Mouse (Mus musculus) embryonic fibroblast, embryonic 13.5 days (primary cell): ENCODE data around the gene Vmn1r80. TPM values are rescaled to one million over a fixed set of nuclear protein-coding genes. Genes with fewer than 3 reads are reported as not detected.
"Not testable (repeated sequence)": the region's sequence is repeated elsewhere in the genome, so short reads cannot be mapped to it uniquely, and the experiment has no call there.

Experiments used
- H3K27ac ChIP-seq: 2 replicates; pipeline ENCODE4 v1.5.1; 2012; ENCODE audit warnings: low read length, control low read depth, inconsistent platforms; ENCODE audit not compliant: insufficient read depth
- H3K4me1 ChIP-seq: 2 replicates; pipeline ENCODE4 v1.6.1; 2011; ENCODE audit warnings: low read length; ENCODE audit not compliant: control insufficient read depth, insufficient read depth
- H3K4me3 ChIP-seq: 2 replicates; pipeline ENCODE4 v1.5.1; 2011; ENCODE audit warnings: mild to moderate bottlenecking, control low read depth, low read length; ENCODE audit not compliant: insufficient read depth
- CTCF ChIP-seq: IDR thresholded peaks from 2 replicates; pipeline ENCODE4 v1.5.1; 2011; ENCODE audit warnings: mild to moderate bottlenecking, control low read depth, low read length, moderate library complexity, borderline replicate concordance; ENCODE audit not compliant: insufficient read depth
- POLR2A ChIP-seq: IDR thresholded peaks from 2 replicates; pipeline ENCODE4 v1.6.1; 2011; ENCODE audit warnings: low read depth, mild to moderate bottlenecking, control low read depth, low read length, moderate library complexity
- polyA plus RNA-seq: library from polyadenylated mRNA; stranded (reverse); fragments of >200 nt; gene quantifications from 2 replicates; pipeline ENCODE4 v1.2.4, GENCODE M21; 2011; ENCODE audit warnings: low read depth; ENCODE audit not compliant: missing spikeins, insufficient read length

Gene Vmn1r80
- polyA plus RNA-seq, result not detected in 2 replicates

DNA sequence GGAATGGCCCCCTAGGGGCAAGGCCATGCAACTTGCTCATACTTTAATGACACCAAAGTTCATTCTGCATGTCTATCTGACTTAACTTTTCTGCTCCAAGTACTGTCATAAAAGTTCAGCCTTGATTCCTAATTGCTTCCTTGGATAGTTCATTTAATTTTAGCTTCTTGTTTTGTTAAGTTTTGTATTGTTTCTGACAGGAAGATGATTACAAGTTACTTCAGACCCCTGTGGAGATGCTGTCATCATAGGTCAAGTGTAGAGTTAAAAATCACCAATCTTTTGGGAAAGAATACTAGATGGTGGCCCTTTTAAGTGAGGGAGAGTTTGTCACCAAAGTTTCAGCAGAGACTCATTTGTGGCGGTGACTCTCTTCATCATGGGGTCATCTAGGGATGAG is at the start of gene Vmn1r80:
Gene Vmn1r80, plus strand, starts transcription at position 301 of the 400 bp plus-strand sequence.
- Histone ChIP-seq H3K27ac (no peak within 1 kb of the TSS), H3K4me1 (no peaks in the 10 kb centered on the region), H3K4me3 (no peak within 1 kb of the TSS)
- TF ChIP-seq POLR2A (no peak), CTCF (no peak)

GRCm38 (mm10) chr7:12149957-12150356 is 39.1 kb upstream of the Vmn1r80 start, which contains the start of gene Vmn1r78:
Gene Vmn1r78 (plus strand): TSS chr7:12150257.
- H3K4me1 ChIP-seq, result no peaks in the 10 kb centered on the region
- no peak for TF ChIP-seq POLR2A
- H3K27ac ChIP-seq, result no peak within 1 kb of the TSS
- H3K4me3 ChIP-seq, result no peak within 1 kb of the TSS

- H3K4me1 ChIP-seq, H3K27ac ChIP-seq, H3K4me3 ChIP-seq: not testable (repeated sequence)
Observed at GRCm38 (mm10) chr7:12156463-12156862, 32.6 kb upstream of the Vmn1r80 start.

DNA sequence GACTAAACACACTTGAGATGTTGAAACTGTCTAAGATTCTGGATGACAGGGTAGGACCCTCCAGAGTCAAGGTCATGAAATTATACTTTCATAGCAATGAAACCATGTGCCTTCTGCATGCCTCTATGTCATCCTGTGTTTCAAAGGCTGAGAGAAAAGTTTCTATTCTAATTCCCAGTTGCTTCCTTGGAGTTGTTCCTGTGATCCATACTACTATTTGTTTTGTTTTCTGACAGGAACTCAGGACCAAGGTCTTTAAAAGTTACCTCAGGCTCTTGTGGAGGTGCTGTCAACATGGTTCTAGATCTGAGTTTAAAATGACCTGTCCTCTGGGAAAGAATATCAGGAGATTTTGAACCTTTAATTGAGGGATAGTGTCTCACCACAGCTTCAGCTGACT is 18.1 kb upstream of the Vmn1r80 start, which contains the start of gene Vmn1r79:
Gene Vmn1r79, plus strand, starts transcription at position 301 of the 400 bp plus-strand sequence.
- not testable (repeated sequence) for H3K4me1 ChIP-seq, H3K4me3 ChIP-seq, H3K27ac ChIP-seq

DNA sequence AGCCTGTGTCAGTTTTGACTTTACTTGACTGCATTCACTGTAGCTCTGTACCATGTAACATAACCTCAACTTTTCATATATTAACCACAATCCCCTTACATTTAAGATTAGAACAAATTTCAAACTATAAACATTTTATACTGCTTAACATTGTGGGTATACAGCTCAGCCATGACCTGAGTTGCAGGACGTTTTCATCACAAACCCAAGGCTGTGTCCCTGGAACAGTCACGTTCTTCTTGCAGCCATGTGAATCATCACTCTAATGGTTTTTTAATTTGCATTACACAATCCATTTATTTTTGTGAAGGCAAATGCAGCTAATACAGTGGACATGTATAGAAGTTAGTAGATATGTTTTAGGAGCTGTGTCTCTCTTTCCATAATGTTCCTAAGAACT is 16.2 kb upstream of the Vmn1r80 start:
- not testable (repeated sequence) for H3K4me3 ChIP-seq, H3K27ac ChIP-seq

GRCm38 (mm10) chr7:12204141-12204540 is 15.1 kb downstream of the Vmn1r80 start:
- no peak overlapping the region for H3K27ac ChIP-seq
- no peak overlapping the region for H3K4me3 ChIP-seq
- TF ChIP-seq POLR2A (no peak), CTCF (no peak)
- no peaks in the 10 kb centered on the region for H3K4me1 ChIP-seq

More for the DNA sequence above, 16.2 kb upstream of the Vmn1r80 start:
- H3K4me1 ChIP-seq, result not testable (repeated sequence)

Other genes with a start within 250 kb of the Vmn1r80 start
- gene Vmn1r77, start 152.5 kb upstream of the Vmn1r80 start, polyA plus RNA-seq, result not detected in 2 replicates
- not detected in 2 replicates for gene Vmn1r78, start 39.0 kb upstream of the Vmn1r80 start, polyA plus RNA-seq
- not detected in 2 replicates for gene Vmn1r79, start 18.0 kb upstream of the Vmn1r80 start, polyA plus RNA-seq
- 0.09 TPM in 1 of 2 replicates, not detected in the other for gene Vmn1r81, start 79.0 kb downstream of the Vmn1r80 start, polyA plus RNA-seq
- not detected in 2 replicates for gene Vmn1r82, start 111.1 kb downstream of the Vmn1r80 start, polyA plus RNA-seq
- not detected in 2 replicates for gene Vmn1r83, start 140.2 kb downstream of the Vmn1r80 start, polyA plus RNA-seq
- not detected in 2 replicates for gene Vmn1r84, start 180.0 kb downstream of the Vmn1r80 start, polyA plus RNA-seq
- gene Zfp551, start 233.5 kb downstream of the Vmn1r80 start, polyA plus RNA-seq, result 2.7 and 2.8 TPM in 2 replicates